Mouse (Mus musculus) CH12.LX (cell line): ENCODE measurements around the gene Dnah5. TPM values are rescaled to one million over a fixed set of nuclear protein-coding genes. Genes with fewer than 3 reads are reported as not detected.

Source experiments
- DNase-seq: peaks from one replicate; pipeline ENCODE4 v3.0.0-alpha.2; 2013; ENCODE audit errors: extremely low read depth
- H3K27ac ChIP-seq: 2 replicates; pipeline ENCODE4 v1.5.1; 2012; ENCODE audit warnings: low read depth, mild to moderate bottlenecking, control low read depth, moderate library complexity; ENCODE audit not compliant: insufficient read depth
- H3K27me3 ChIP-seq: replicated peaks from 2 replicates; pipeline ENCODE3; 2012; ENCODE audit warnings: inconsistent platforms
- H3K36me3 ChIP-seq, 2 experiments: replicated peaks in 1 of 2; 2 replicates each; pipeline versions ENCODE3 to v1.6.1; 2012; ENCODE audit warnings: inconsistent platforms in 1 of 2, low read length in 1 of 2, mild to moderate bottlenecking in 1 of 2, mixed read lengths in 1 of 2, moderate library complexity in 1 of 2; ENCODE audit not compliant: control insufficient read depth in 1 of 2, insufficient read depth in 1 of 2
- H3K4me1 ChIP-seq, 2 experiments: 2 replicates each; pipeline ENCODE4 v1.6.1; 2012; ENCODE audit warnings: inconsistent platforms in 1 of 2, moderate library complexity in 1 of 2; ENCODE audit not compliant: insufficient read depth in 2 of 2, control insufficient read depth in 1 of 2
- H3K4me2 ChIP-seq: 2 replicates; pipeline ENCODE4 v1.6.1; 2012; ENCODE audit warnings: low read depth, mild to moderate bottlenecking, control low read depth; ENCODE audit not compliant: poor library complexity, insufficient read depth, severe bottlenecking
- H3K4me3 ChIP-seq, 3 experiments: fragments of 150-350 bp in 1 of 3; sonication (generic) in 1 of 3; replicated peaks in 1 of 3; 2 replicates each; pipeline versions ENCODE3 to v1.5.1; 2011 to 2012; ENCODE audit warnings: low read depth in 2 of 3, low read length in 2 of 3, mild to moderate bottlenecking in 2 of 3, moderate library complexity in 2 of 3, control low read depth in 1 of 3, improper control_type of control experiment in 1 of 3, inconsistent platforms in 1 of 3, mixed read lengths in 1 of 3; ENCODE audit not compliant: poor library complexity in 1 of 3
- H3K79me2 ChIP-seq: replicated peaks from 2 replicates; pipeline ENCODE4 v1.6.1; 2012; ENCODE audit warnings: mild to moderate bottlenecking, moderate library complexity; ENCODE audit not compliant: control insufficient read depth, poor library complexity, insufficient read depth, severe bottlenecking; ENCODE audit errors: extremely low read depth
- H3K9ac ChIP-seq: 2 replicates; pipeline ENCODE4 v1.6.1; 2012; ENCODE audit warnings: low read depth, mild to moderate bottlenecking, control low read depth, moderate library complexity; ENCODE audit not compliant: insufficient read depth
- H3K9me3 ChIP-seq: replicated peaks from 2 replicates; pipeline ENCODE3; 2012; ENCODE audit warnings: low read length, inconsistent platforms, mixed read lengths
- CHD1 ChIP-seq: IDR thresholded peaks from 2 replicates; pipeline ENCODE4 v1.6.1; 2012; ENCODE audit warnings: low read depth, low read length, improper control_type of control experiment, inconsistent platforms
- CHD2 ChIP-seq: IDR thresholded peaks from 2 replicates; pipeline ENCODE4 v1.6.1; 2011; ENCODE audit warnings: low read length, improper control_type of control experiment
- E2F4 ChIP-seq: IDR thresholded peaks from 2 replicates; pipeline ENCODE4 v1.6.1; 2011; ENCODE audit warnings: low read depth, low read length, improper control_type of control experiment; ENCODE audit not compliant: insufficient replicate concordance
- ELF1 ChIP-seq: IDR thresholded peaks from 2 replicates; pipeline ENCODE4 v1.6.1; 2014; ENCODE audit warnings: low read depth, mild to moderate bottlenecking, inconsistent platforms, low read length, improper control_type of control experiment
- EP300 ChIP-seq: IDR thresholded peaks from 2 replicates; pipeline ENCODE4 v1.6.1; 2011; ENCODE audit warnings: low read length, improper control_type of control experiment
- GABPA ChIP-seq: IDR thresholded peaks from 2 replicates; pipeline ENCODE4 v1.6.1; 2012; ENCODE audit warnings: low read depth, low read length, improper control_type of control experiment, inconsistent platforms; ENCODE audit not compliant: insufficient replicate concordance
- HCFC1 ChIP-seq: IDR thresholded peaks from 2 replicates; pipeline ENCODE4 v1.6.1; 2012; ENCODE audit warnings: low read depth, mild to moderate bottlenecking, inconsistent platforms, low read length, improper control_type of control experiment
- JUN ChIP-seq: IDR thresholded peaks from 2 replicates; pipeline ENCODE4 v1.6.1; 2011; ENCODE audit warnings: low read depth, mild to moderate bottlenecking, low read length, improper control_type of control experiment, moderate library complexity; ENCODE audit not compliant: insufficient read depth
- MAZ ChIP-seq: IDR thresholded peaks from 2 replicates; pipeline ENCODE4 v1.6.1; 2012; ENCODE audit warnings: low read depth, mild to moderate bottlenecking, inconsistent platforms, low read length, improper control_type of control experiment, moderate library complexity
- MEF2A ChIP-seq: IDR thresholded peaks from 2 replicates; pipeline ENCODE4 v1.6.1; 2014; ENCODE audit warnings: low read depth, mild to moderate bottlenecking, inconsistent platforms, low read length, improper control_type of control experiment, borderline replicate concordance
- MXI1 ChIP-seq: IDR thresholded peaks from 2 replicates; pipeline ENCODE4 v1.6.1; 2011; ENCODE audit warnings: mild to moderate bottlenecking, low read depth, low read length, improper control_type of control experiment
- MYC ChIP-seq: IDR thresholded peaks from 2 replicates; pipeline ENCODE4 v1.6.1; 2011; ENCODE audit warnings: low read depth, mild to moderate bottlenecking, improper control_type of control experiment, low read length
- NELFE ChIP-seq: IDR thresholded peaks from 2 replicates; pipeline ENCODE4 v1.6.1; 2011; ENCODE audit warnings: low read depth, low read length, improper control_type of control experiment
- NRF1 ChIP-seq: IDR thresholded peaks from 2 replicates; pipeline ENCODE4 v1.6.1; 2014; ENCODE audit warnings: low read depth, mild to moderate bottlenecking, inconsistent platforms, low read length, improper control_type of control experiment, moderate library complexity
- PAX5 ChIP-seq: IDR thresholded peaks from 2 replicates; pipeline ENCODE4 v1.6.1; 2012; ENCODE audit warnings: low read length, inconsistent platforms, mixed read lengths
- POLR2AphosphoS2 ChIP-seq: IDR thresholded peaks from 2 replicates; pipeline ENCODE4 v1.6.1; 2011; ENCODE audit warnings: low read depth, low read length, improper control_type of control experiment
- RAD21 ChIP-seq: IDR thresholded peaks from 2 replicates; pipeline ENCODE4 v1.6.1; 2011; ENCODE audit warnings: low read depth, mild to moderate bottlenecking, low read length, improper control_type of control experiment, moderate library complexity
- RCOR1 ChIP-seq: conservative IDR thresholded peaks from 2 replicates; pipeline ENCODE4 v1.6.1; 2012; ENCODE audit warnings: low read depth, mild to moderate bottlenecking, inconsistent platforms, low read length, improper control_type of control experiment
- SIN3A ChIP-seq: IDR thresholded peaks from 2 replicates; pipeline ENCODE4 v1.6.1; 2012; ENCODE audit warnings: low read length, improper control_type of control experiment, inconsistent platforms
- SMC3 ChIP-seq: IDR thresholded peaks from 2 replicates; pipeline ENCODE4 v1.6.1; 2011; ENCODE audit warnings: low read depth, low read length, improper control_type of control experiment
- TBP ChIP-seq: conservative IDR thresholded peaks from 2 replicates; pipeline ENCODE4 v1.6.1; 2011; ENCODE audit warnings: low read depth, low read length, improper control_type of control experiment
- UBTF ChIP-seq: IDR thresholded peaks from 2 replicates; pipeline ENCODE4 v1.6.1; 2012; ENCODE audit warnings: low read depth, mild to moderate bottlenecking, inconsistent platforms, low read length, improper control_type of control experiment, moderate library complexity
- USF2 ChIP-seq: conservative IDR thresholded peaks from 2 replicates; pipeline ENCODE4 v1.6.1; 2011; ENCODE audit warnings: low read depth, low read length, improper control_type of control experiment
- ZKSCAN1 ChIP-seq: IDR thresholded peaks from 2 replicates; pipeline ENCODE4 v1.6.1; 2012; ENCODE audit warnings: low read depth, inconsistent platforms, low read length, improper control_type of control experiment, borderline replicate concordance
- ZMIZ1 ChIP-seq: IDR thresholded peaks from 2 replicates; pipeline ENCODE4 v1.6.1; 2012; ENCODE audit warnings: low read depth, mild to moderate bottlenecking, inconsistent platforms, low read length, improper control_type of control experiment
- ZNF384 ChIP-seq: IDR thresholded peaks from 2 replicates; pipeline ENCODE4 v1.6.1; 2012; ENCODE audit warnings: low read depth, low read length, improper control_type of control experiment, inconsistent platforms
- dilution Hi-C: fragments of 300-500 bp; cut with MboI; formaldehyde crosslinking; loops from 2 replicates; pipeline ENCODE4 v1.14.3; 2020; ENCODE audit warnings: low sequenced_read_pairs; ENCODE audit not compliant: extremely low pct_unique_long_range_greater_than_20kb, extremely low pct_ligation_motif_present
- in situ Hi-C: fragments of 300-500 bp; cut with MboI; formaldehyde crosslinking; loops from 3 replicates; pipeline ENCODE4 v1.14.3; 2019; ENCODE audit warnings: low sequenced_read_pairs, low pct_ligation_motif_present, low pct_unique_long_range_greater_than_20kb, mixed read lengths
- polyA plus RNA-seq: library from polyadenylated mRNA; unstranded; fragments of >175 nt; gene quantifications from 2 replicates; pipeline ENCODE4 v1.2.1, GENCODE M21; 2012; ENCODE audit warnings: low read depth; ENCODE audit not compliant: insufficient read length
- total RNA-seq, 2 experiments: library from RNA; depleted of rRNA; stranded (reverse); fragments of 300-350 nt in 1 of 2; fragments of >200 nt in 1 of 2; gene quantifications; 2 replicates each; pipeline ENCODE4 v1.2.3; 2012 to 2014

Gene Dnah5
- total and polyA plus RNA-seq, 3 experiments = under 0.01 to 0.01 TPM; not detected in 1

- peaks cover 23% of the 10 kb centered on the region for H3K27me3 ChIP-seq
- in situ Hi-C loops (no loop called here), dilution Hi-C loops (no loop called here)
Observed at GRCm38 (mm10) chr15:28213057-28213456, 9.5 kb downstream of the Dnah5 start.

DNA sequence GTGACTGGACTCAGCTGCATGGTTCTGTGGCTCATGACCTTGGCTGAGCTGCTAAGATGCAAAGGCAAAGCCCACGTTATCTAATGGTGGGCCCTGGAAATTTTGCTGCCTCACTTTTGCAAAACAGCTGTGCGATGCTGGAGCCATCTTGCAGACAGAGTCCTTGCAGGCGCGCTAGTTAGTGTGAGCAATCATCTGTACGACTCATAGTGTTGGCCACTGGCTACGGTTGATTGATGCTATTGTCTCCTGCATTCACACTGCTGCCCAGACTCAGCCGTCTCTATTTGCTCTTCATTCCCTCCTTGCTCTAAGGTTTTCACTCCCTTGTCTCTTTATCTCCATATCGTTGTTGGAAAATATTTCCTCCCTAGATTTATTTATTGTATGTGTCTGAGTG is 12.8 kb downstream of the Dnah5 start:
- in situ Hi-C loops = no loop called here
- Histone ChIP-seq H3K4me2 (no peak overlapping the region), H3K4me3 (no peak overlapping the region), H3K27ac (no peak overlapping the region), H3K9ac (no peak overlapping the region), H3K9me3 (no peaks in the 10 kb centered on the region), H3K79me2 (no peaks in the 10 kb centered on the region), H3K36me3 (no peaks in the 10 kb centered on the region), H3K4me1 (no peaks in the 10 kb centered on the region), H3K27me3 (peaks cover 31% of the 10 kb centered on the region)
- DNase-seq = no peak
- no peak for TF ChIP-seq CHD2
- no peak for TF ChIP-seq NELFE
- no peak for TF ChIP-seq ZMIZ1
- no peak for TF ChIP-seq RAD21
- no peak for TF ChIP-seq PAX5
- TF ChIP-seq RCOR1 = no peak
- TF ChIP-seq SMC3 = no peak
- TF ChIP-seq ELF1 = no peak
- TF ChIP-seq HCFC1 = no peak
- no peak for TF ChIP-seq NRF1
- no peak for TF ChIP-seq CHD1
- no peak for TF ChIP-seq EP300
- TF ChIP-seq POLR2AphosphoS2 = no peak
- TF ChIP-seq MAZ = no peak
- dilution Hi-C loops = no loop called here

More at GRCm38 (mm10) chr15:28213057-28213456, 9.5 kb downstream of the Dnah5 start:
- H3K4me2 ChIP-seq = no peak overlapping the region
- DNase-seq = no peak
- H3K9ac ChIP-seq = no peak overlapping the region
- H3K4me3 ChIP-seq = no peak overlapping the region
- no peaks in the 10 kb centered on the region for H3K79me2 ChIP-seq
- 0 out of 4 replicates have a peak, but pooled peaks cover 0 to 5% of the 10 kb centered on the region in 2 experiments for H3K4me1 ChIP-seq
- no peaks in the 10 kb centered on the region for H3K9me3 ChIP-seq
- H3K36me3 ChIP-seq = no peaks in the 10 kb centered on the region
- no peak for TF ChIP-seq GABPA
- no peak for TF ChIP-seq ZKSCAN1
- TF ChIP-seq PAX5 = no peak
- no peak for TF ChIP-seq TBP
- TF ChIP-seq MYC = no peak
- no peak for TF ChIP-seq E2F4
- TF ChIP-seq USF2 = no peak
- no peak for TF ChIP-seq MXI1
- TF ChIP-seq RCOR1 = no peak
- TF ChIP-seq HCFC1 = no peak
- TF ChIP-seq ELF1 = no peak
- TF ChIP-seq SIN3A = no peak
- TF ChIP-seq JUN = no peak
- no peak for TF ChIP-seq UBTF
- no peak for TF ChIP-seq ZNF384
- no peak for TF ChIP-seq MEF2A
- TF ChIP-seq NRF1 = no peak
- TF ChIP-seq RAD21 = no peak
- no peak for TF ChIP-seq CHD2
- H3K27ac ChIP-seq = no peak overlapping the region
